Mouse (Mus musculus) hindbrain, postnatal 0 days (tissue): ENCODE results near the gene Lrch3. TPM values are rescaled to one million over a fixed set of nuclear protein-coding genes. Genes with fewer than 3 reads are reported as not detected.
"Not testable (repeated sequence)": the region's sequence is repeated elsewhere in the genome, so short reads cannot be mapped to it uniquely, and the experiment has no call there.

ENCODE experiments used
- ATAC-seq: fragments of 200-750 bp; cut with Nextera tagmentation; 2 replicates; pipeline ENCODE4 v1.8.0; 2017; ENCODE audit warnings: mild to moderate bottlenecking, moderate TSS enrichment, moderate library complexity
- DNase-seq: peaks from one replicate; pipeline ENCODE4 v3.0.0-alpha.2; 2015; ENCODE audit warnings: low spot score
- H3K27ac ChIP-seq: fragments of 300-500 bp; sonication (generic); 2 replicates; pipeline ENCODE4 v1.5.1; 2014; ENCODE audit warnings: mild to moderate bottlenecking
- H3K27me3 ChIP-seq: fragments of 300-500 bp; sonication (generic); 2 replicates; pipeline ENCODE4 v1.6.1; 2014; ENCODE audit warnings: low read length, mixed read lengths; ENCODE audit not compliant: insufficient read depth
- H3K36me3 ChIP-seq: fragments of 300-500 bp; sonication (generic); 2 replicates; pipeline ENCODE4 v1.6.1; 2014; ENCODE audit warnings: low read length, mixed read lengths; ENCODE audit not compliant: insufficient read depth
- H3K4me1 ChIP-seq: fragments of 300-500 bp; sonication (generic); 2 replicates; pipeline ENCODE4 v1.6.1; 2014; ENCODE audit warnings: antibody characterized with exemption, low read length, mixed read lengths; ENCODE audit not compliant: insufficient read depth
- H3K4me2 ChIP-seq: fragments of 300-500 bp; sonication (generic); 2 replicates; pipeline ENCODE4 v1.6.1; 2014; ENCODE audit warnings: low read depth, mild to moderate bottlenecking, low read length, moderate library complexity, mixed read lengths
- H3K4me3 ChIP-seq: fragments of 300-500 bp; sonication (generic); 2 replicates; pipeline ENCODE4 v1.5.1; 2014; ENCODE audit warnings: low read length
- H3K9ac ChIP-seq: fragments of 300-500 bp; sonication (generic); replicated peaks from 2 replicates; pipeline ENCODE4 v1.6.1; 2014; ENCODE audit warnings: mild to moderate bottlenecking, low read length, moderate library complexity, mixed read lengths
- H3K9me3 ChIP-seq: fragments of 300-500 bp; sonication (generic); 2 replicates; pipeline ENCODE4 v1.6.1; 2016; ENCODE audit warnings: low read length, mixed read lengths
- CTCF ChIP-seq: IDR thresholded peaks from 2 replicates; pipeline ENCODE4 v1.5.1; 2016; ENCODE audit warnings: antibody characterized with exemption, control low read depth, low read depth
- WGBS: fragments of 180-500 bp; shearing (Covaris S2); extraction: QIAGEN DNeasy Blood & Tissue Kit; methylation state at CpG from one replicate; pipeline ENCODE4 v1.1.7; 2014; 5-methylcytosine and 5-hydroxymethylcytosine counted together
- polyA plus RNA-seq: library from polyadenylated mRNA; unstranded; fragments of >200 nt; fragmentation: Nextera tagmentation; extraction: Ambion mirVana; gene quantifications from 2 replicates; pipeline ENCODE4 v1.2.1, GENCODE M21; 2015
- total RNA-seq: library from RNA; depleted of rRNA; stranded (reverse); fragments of >200 nt; gene quantifications from 2 replicates; pipeline ENCODE4 v1.2.3, GENCODE M21; 2014; rRNA removed

Gene Lrch3
- total RNA-seq = 28.0 and 44.3 TPM in 2 replicates
- polyA plus RNA-seq = 26.7 and 27.4 TPM in 2 replicates

DNA sequence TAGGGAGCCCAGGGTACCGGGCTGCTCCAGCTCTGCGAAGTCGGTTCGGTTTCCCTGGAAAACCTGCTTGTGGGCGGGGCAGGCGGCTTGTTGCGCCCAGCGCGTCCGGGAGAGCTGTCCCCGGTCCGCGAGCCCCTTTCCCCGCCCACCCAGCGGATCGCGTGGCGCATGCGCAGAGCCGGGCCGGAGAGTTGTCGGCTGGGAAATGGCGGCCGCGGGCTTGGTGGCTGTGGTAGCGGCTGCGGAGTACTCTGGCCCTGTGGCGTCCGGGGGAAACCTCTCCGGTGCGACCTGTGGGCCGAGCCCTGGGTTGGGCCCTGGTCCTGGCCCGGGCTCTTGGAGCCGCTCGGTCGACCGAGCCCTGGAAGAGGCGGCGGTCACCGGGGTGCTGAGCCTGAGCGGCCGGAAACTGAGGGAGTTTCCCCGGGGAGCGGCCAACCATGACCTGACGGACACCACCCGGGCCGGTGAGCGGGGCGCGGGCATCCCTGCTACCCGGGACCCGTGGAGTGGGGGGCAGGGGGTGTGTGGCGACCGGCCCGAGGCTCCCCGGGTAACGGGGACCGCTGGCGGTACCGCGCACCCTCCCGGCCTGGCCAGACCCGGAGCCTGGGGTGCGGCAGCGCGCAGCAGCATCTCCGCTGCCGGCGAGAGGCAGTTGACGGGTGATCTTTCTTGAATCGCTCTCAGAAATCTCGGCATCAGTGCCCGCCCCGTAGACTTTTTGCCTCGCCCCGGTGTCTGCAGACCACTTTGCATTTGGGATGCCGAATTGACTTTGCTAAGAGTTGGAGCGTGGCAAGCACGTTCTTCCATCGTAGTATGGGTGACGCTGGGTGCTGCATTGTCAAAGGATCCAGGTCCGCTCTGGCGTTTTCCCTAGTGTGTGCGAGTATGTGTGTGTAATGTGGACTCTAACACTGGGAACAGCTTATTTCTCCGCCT is at the start of gene Lrch3:
Gene Lrch3 (plus strand): TSS at position 164 of the 945 bp plus-strand sequence.
- H3K9me3 ChIP-seq = no peaks in the 10 kb centered on the region
- H3K27ac ChIP-seq = peak within 1 kb of the TSS; percentile 92
- no peaks in the 10 kb centered on the region for H3K36me3 ChIP-seq
- no peak for TF ChIP-seq CTCF
- peak within 1 kb of the TSS; percentile 94 for H3K9ac ChIP-seq
- H3K4me3 ChIP-seq = peak within 1 kb of the TSS; percentile 99
- no peaks in the 10 kb centered on the region for H3K27me3 ChIP-seq
- under 1% methylated on average over 78 of the region's 85 CpGs for WGBS
- DNase-seq = peak; percentile 96
- peak within 1 kb of the TSS; percentile 75 for H3K4me2 ChIP-seq
- H3K4me1 ChIP-seq = no peaks in the 10 kb centered on the region; the same call in 1 of the 2 replicates
- peak; percentile 96 for ATAC-seq

DNA sequence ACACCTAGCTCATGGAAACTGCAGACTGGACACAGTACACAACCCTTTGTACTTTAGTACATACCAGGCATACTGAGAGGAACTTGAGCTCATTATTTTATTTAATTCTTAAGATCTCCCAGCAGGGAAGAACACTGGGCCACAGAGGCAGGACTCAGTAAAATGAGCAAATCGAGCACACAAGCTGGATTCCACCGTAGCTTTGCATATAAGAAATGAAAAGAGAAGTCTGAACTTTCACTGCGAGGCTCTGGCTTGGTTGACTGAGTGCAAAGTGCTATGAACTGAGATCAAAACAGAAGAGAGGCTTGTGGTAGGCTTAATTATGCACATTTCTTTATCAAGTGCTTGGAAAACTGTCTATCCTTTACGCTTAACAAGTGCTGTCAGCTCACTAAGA is 48.5 kb upstream of the Lrch3 start:
- Histone ChIP-seq H3K36me3 (no peaks in the 10 kb centered on the region), H3K9me3 (no peaks in the 10 kb centered on the region), H3K9ac (no peak overlapping the region), H3K27me3 (no peaks in the 10 kb centered on the region), H3K27ac (no peak overlapping the region), H3K4me2 (no peak overlapping the region), H3K4me3 (no peak overlapping the region), H3K4me1 (peaks cover 14% of the 10 kb centered on the region)
- ATAC-seq = no peak
- WGBS = 92% methylated on average over 4 of the region's 4 CpGs
- DNase-seq = no peak
- no peak for TF ChIP-seq CTCF

GRCm38 (mm10) chr16:32866713-32867112 is 47.2 kb upstream of the Lrch3 start:
- no peak for ATAC-seq
- Histone ChIP-seq H3K9ac (peak overlapping the region; percentile 66; the same call in 1 of the 2 replicates), H3K4me2 (peak overlapping the region; percentile 64), H3K27ac (no peak overlapping the region), H3K9me3 (no peaks in the 10 kb centered on the region), H3K36me3 (no peaks in the 10 kb centered on the region), H3K27me3 (no peaks in the 10 kb centered on the region), H3K4me1 (peaks cover 14% of the 10 kb centered on the region), H3K4me3 (peak overlapping the region; percentile 60; the same call in 1 of the 2 replicates)
- no peak for TF ChIP-seq CTCF
- WGBS = 91% methylated on average over 5 of the region's 5 CpGs
- no peak for DNase-seq

DNA sequence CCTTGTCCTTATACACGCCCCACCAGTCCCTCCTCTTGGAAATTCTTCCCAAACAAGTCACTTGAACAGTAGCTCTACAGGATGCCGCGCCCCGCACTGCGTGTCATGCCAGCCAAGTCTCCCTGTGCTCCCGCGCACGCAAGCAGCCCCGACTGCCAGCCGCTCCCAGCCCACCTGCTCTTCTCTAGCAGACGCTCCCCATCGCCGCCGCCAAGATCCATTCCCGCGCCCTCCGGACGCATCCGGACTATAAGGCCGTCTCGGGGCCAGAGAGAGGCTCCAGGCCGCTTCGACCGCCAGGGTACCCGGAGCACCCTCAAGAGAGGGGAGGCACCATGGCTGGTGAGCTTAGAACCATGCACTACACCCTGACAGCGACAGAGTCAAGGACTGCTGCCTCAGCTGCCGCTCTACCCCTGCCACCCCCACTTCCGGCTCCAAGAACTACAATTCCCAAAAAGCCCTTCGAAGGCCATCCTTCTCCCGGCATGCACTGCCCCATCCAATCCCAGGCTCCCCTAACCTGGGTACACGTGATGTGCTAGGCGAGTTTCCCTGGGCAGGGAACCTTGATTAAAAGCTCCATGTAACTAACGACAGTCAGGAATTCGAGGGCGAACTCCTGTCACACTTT is 45.9 kb upstream of the Lrch3 start:
- WGBS = under 1% methylated on average over 35 of the region's 35 CpGs
- ATAC-seq = peak; percentile 99

GRCm38 (mm10) chr16:32870231-32870630 is 43.7 kb upstream of the Lrch3 start:
- no peaks in the 10 kb centered on the region for H3K36me3 ChIP-seq
- DNase-seq (no peak), ATAC-seq (no peak)
- no peak overlapping the region for H3K4me3 ChIP-seq
- WGBS = 65% methylated on average over 5 of the region's 5 CpGs
- peaks cover 14% of the 10 kb centered on the region for H3K4me1 ChIP-seq
- no peak overlapping the region for H3K27ac ChIP-seq
- H3K9ac ChIP-seq = no peak overlapping the region
- H3K27me3 ChIP-seq = no peaks in the 10 kb centered on the region
- no peaks in the 10 kb centered on the region for H3K9me3 ChIP-seq
- no peak overlapping the region for H3K4me2 ChIP-seq
- TF ChIP-seq CTCF = no peak

More for the DNA sequence above, 45.9 kb upstream of the Lrch3 start:
- peak; percentile 95 for DNase-seq
- Histone ChIP-seq H3K9ac (peak overlapping the region; percentile 66), H3K4me1 (peaks cover 14% of the 10 kb centered on the region), H3K27me3 (no peaks in the 10 kb centered on the region), H3K9me3 (no peaks in the 10 kb centered on the region), H3K36me3 (no peaks in the 10 kb centered on the region), H3K4me3 (peak overlapping the region; percentile 60), H3K27ac (peak overlapping the region; percentile 81), H3K4me2 (peak overlapping the region; percentile 64)
- TF ChIP-seq CTCF = peak; percentile 47

DNA sequence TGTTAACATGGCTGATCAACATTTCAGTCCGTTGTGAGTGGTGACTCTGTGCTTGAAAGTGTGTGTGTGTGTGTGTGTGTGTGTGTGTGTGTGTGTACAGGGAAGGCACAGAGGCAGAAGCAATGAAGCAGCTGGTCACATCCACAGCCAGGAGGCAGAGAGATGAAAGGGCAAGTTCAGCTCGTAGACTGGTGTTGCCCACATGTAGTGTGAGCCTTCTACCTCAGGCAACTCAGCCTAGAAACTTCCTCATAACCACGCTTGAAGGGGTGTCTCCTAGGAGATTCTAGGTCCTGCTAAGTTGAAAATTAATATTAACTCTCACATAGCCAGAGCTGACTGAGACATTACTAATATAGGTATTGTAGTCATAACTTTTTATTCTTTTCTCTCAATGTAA is 40.5 kb upstream of the Lrch3 start:
- Histone ChIP-seq H3K4me3 (no peak overlapping the region), H3K36me3 (no peaks in the 10 kb centered on the region), H3K4me2 (no peak overlapping the region), H3K9ac (no peak overlapping the region), H3K4me1 (peaks cover 6% of the 10 kb centered on the region; the same call in 1 of the 2 replicates), H3K27me3 (no peaks in the 10 kb centered on the region), H3K27ac (no peak overlapping the region), H3K9me3 (no peaks in the 10 kb centered on the region)
- 36% methylated on average over 3 of the region's 3 CpGs for WGBS
- TF ChIP-seq CTCF = no peak
- DNase-seq (no peak), ATAC-seq (no peak)

DNA sequence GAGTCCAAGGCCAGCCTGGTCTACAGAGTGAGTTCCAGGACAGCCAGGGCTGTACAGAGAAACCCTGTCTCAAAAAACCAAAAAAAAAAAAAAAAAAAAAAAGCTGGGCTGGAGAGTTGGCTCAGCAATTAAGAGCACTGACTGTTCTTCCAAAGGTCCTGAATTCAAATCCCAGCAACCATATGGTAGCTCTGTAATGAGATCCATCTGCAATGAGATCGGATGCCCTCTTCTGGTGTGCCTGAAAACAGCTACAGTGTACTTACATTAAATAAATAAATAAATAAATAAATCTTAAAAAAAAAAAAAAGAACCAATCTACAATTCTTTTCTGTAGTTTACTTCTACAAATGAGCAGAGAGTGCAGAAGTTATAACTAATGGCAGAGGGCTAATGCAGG is 38.6 kb upstream of the Lrch3 start:
- H3K27me3 ChIP-seq, H3K4me2 ChIP-seq, H3K27ac ChIP-seq, H3K36me3 ChIP-seq, H3K9ac ChIP-seq, ATAC-seq, DNase-seq, H3K4me3 ChIP-seq, H3K9me3 ChIP-seq: not testable (repeated sequence)
- WGBS = 61% methylated on average over 1 of the region's 1 CpGs
- peaks cover 11% of the 10 kb centered on the region for H3K4me1 ChIP-seq
